Mouse (Mus musculus) layer of hippocampus, adult 11-12 months (tissue): ENCODE results near the gene Engase.

Experiments
- DNase-seq: peaks from one replicate; pipeline ENCODE4 v3.0.0; 2022; ENCODE audit warnings: low spot score

Gene Engase

DNA sequence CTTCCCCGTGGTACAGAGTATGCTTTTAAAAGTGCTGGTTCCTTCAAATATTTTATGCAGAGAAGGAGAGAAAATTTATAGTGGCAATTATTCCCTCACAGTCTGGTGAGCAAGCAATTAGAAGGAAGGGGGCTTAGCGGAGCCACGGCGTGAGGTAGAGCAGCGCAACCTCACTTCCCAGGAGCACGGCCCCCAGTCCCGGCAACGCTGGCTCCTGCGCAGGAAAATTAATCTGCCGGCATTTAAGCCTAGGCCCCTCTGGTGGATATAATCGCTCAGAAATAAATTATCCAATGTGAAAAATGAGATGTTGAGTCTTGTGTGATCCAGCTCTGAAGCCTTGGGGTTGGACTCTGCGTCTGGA is 12.3 kb downstream of the Engase start:
- DNase-seq = no peak

DNA sequence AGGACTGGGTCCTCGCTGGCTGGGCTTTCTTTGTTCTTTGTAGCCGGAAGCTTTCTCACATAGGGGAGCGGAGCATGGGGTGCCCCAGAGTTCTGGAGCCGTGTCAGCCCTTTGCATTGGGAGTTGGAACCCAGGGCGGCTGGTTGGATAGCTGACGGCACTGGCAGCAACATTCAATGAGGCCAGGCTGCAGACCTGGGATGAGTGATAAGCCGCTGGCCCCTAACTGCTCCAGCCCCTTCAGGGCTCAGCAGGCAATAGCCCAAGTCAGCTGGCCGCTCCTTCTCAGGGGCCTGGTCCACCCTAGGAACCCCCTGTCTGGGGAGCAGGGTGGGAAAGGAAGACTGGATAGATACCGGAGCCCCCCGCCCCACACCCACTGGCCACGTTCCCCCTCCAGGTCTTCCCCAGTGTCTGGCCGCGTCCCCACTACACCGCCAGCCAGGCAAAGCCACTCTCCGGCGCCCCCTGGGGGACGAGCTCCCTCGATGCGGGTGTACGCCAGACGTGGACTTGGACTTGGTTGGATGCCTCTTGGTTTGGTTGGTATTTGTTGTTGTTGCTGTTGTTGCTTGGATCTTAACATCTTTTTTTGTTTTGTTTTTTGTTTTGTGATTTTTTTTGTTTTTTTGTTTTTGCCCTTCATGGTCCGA is 14.1 kb downstream of the Engase start:
- peak; percentile 74 for DNase-seq

DNA sequence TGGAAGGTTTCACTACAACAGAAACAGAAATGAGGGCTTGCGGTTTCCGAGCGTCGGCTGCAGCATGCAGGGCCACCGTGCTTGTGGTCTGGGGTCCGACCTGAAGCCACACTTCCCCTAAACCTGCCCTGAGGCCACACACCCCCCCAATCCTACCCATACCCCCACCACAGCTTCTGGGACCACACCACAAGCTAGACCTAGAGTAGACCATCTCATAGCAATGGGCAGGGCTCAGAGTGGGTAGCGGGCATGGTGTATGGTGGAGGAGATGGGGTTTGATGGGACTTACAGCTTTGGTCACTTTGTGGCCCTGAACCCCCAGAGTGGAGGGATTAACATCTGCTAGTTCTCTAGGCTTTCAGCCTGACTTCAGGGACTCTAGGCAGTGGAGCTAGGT is 14.6 kb downstream of the Engase start:
- DNase-seq = no peak

DNA sequence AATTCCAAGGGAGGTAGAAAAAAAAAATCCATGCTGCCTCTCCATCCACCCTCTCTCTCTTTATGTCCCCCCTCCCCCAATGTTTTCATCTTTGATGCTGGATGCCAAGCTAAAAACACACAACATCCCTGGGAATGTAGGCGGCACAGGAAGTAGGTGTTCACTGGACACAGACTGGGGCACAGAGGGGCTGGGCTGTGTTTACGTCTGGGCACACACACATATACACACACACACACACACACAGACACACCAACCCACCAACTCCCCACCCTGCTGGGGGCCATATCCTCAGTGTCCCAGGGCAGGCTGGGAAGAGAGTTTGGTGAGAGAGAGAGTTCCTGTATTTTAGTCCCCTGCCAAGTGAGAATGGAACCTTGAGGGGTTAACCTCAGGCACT is 16.8 kb downstream of the Engase start:
- DNase-seq = no peak

DNA sequence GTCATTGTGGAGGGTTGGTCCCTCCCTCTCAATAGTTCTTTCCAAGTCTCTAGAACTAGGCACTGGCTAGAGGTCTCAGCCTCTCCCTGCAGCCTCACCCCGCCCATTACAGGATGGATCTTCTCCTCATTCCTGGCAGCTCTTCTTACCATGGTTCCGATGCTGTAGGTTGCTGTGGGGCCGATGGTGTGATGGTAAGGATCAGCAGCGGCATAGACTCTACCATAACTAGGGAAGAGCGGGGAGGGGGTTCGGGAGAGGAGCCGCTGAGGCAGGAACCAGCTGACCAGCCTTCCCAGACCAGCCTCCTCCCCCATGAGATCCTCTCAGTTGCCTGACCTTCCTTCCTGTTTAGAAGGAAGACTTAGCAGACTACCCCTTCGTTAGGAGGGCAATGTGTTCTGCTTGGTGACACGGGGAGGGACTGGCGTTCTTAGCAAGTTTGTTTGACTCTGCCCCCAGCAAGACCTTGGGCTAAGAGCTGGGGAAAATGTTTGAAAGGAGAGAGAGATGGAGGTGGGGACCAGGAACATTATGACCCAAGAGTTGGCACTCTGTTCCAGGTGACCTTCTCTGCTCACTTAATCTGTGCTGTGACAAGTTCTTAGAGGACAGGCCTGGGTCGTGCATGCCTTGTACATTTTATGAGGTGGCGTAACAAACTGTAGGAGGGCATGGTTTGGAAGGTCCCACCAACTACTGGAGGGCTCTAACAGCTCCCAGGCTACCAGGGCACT is 17.5 kb downstream of the Engase start:
- no peak for DNase-seq

DNA sequence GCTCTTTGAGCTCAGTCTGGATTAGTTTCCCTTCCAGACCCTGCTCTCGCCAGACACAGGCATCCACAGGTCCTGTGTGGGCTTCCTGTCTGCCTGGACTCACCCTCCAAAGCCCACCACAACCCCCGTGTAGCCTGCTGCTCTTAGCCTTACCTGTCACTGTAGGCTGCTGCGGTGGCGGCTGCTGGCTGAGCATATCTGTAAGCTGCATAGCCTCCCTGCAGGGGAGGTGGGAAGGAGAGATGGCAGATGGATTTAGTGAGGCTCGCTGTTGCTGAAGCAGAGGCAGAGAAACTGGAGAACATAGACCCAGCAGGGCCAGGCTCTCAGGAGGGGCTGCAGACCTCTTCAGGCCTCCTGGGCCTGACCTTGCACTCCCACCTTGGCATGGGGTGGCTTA is 18.4 kb downstream of the Engase start:
- DNase-seq = no peak

DNA sequence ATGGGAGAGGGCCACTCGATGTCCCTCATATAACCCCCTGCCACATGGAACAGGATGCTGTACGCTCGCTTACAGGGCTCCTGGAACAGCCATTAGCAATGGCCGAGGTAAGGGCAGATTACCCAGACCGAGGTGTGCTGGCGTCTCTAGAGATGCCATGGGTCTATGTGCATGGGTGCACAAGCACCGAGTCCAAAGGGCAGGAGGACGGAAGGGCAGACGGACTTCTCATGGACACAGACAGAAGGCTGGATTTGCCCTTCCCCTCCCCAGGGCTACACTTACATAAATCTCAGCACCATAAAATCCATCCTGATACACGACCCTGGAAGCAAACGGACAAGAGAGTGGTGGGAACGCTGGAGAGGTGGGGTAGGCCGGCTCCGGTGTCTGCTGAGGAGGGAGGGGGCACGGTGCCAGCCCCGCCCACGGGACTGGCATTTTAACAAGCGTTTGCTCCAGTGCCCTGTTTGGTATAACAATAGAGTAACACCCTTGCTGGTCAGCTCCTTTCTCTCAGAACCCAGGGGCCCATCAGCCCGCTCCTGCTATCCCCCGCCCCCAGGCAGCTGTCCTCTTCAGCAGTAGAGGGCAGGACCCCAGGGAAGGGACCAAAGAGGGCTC is 19.5 kb downstream of the Engase start:
- peak; percentile 50 for DNase-seq

DNA sequence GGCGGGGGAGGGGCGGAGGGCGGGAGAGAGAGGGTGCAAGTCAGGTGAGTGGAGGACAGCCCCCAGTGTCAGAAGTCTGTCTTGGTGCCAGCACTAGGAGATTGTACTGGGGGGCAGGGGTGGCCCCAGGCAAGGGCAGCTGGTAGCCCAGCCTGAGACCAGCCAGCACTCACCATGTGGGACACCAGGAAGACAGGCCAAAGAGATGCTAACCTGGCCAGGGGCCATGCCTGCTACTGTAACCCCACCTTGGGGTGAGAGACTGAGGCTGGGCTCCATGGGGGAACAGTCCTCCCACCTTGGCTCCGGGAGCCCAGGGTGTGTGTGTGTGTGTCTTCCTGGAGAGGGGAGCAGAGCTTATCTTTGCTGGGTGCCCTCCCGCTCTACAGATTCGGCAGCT is 26.4 kb downstream of the Engase start:
- DNase-seq = no peak

DNA sequence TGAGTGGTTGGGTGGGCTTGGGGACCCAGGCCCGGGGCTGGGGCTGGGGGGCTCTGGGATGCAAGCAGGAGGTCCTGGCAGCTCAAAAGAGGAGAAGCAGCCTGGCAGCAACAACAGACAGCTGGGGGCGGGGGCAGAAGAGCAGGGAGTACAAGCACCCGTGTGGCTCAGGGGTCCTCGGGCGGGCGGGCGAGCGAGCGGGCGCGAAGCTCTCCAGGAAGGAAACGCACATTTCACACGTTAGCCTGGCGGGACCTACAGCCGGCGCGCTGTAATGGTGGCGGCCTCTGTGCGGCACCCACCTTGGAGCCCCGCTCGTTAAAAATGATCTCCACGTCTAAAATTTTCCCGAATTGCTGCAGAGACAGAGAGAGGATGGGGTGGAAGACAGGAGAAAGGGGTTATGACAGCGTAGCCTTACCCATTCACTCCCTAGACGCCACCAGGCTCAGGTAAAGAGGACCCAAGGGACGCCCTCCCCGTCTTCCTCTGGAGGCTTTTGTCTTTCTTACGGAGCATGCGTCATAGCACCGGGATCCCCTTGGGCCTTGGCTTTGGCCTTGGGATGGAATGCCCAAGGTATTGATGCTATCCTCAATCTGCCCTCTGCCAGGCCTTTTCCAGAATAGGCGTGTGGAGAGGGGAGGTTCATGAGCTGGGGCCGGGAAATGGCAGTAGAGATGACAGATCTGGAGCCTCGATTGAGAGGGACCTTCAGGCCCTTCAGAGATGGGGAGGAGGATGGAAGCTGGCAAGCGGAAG is 27.0 kb downstream of the Engase start:
- no peak for DNase-seq

DNA sequence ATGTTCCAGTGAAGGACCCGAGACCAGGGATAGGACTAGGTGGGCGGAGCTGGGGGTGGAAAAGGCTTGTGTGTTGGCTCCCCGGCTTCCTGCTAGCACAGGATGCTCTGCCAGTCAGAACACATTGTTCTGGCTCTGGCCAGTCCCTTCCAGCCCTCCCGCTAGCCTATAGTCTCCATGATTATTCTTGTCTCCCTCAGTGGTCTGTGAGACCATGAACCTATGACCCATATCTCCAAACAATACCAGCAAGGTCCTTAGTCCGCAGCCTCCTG is 27.5 kb downstream of the Engase start:
- no peak for DNase-seq

DNA sequence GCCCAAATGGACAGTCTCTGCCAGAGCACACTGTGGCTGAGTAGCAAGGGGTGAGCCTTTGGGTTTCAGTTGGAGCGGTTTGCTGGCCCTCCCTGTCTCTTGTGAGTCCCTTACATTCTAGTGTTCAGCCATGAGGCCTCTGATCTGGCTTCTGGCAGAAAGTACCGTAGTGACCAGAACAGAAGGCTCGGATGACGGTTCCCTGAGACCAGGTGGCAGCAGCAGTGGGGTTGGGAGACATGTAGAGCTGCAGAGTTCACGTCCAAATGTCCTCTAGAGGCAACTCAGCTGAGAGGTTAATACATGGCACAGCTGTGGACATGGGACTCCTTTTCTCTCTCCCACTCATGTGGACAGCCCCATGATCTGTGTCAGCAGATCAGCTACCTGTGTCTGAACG is 30.5 kb downstream of the Engase start:
- DNase-seq = no peak

DNA sequence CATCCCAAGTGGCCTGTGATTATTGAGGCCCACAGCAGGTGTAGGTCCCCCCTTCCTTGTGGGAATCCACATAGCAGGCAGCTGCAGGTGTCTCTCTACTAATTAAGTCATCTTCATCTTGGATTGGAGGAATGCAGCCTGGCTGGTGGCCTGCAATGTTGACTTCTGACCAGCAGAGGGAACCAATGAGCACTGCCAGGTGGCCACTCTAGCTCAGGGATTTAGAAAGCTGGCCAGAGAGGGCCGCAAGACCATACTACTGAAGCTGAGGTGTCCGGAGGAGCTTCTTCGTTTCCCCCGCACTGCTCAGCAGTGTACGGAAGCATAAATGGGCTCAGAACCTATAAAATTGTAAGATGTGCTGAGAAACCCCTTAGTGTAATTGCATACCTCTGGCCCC is 31.3 kb downstream of the Engase start:
- DNase-seq = peak; percentile 85

DNA sequence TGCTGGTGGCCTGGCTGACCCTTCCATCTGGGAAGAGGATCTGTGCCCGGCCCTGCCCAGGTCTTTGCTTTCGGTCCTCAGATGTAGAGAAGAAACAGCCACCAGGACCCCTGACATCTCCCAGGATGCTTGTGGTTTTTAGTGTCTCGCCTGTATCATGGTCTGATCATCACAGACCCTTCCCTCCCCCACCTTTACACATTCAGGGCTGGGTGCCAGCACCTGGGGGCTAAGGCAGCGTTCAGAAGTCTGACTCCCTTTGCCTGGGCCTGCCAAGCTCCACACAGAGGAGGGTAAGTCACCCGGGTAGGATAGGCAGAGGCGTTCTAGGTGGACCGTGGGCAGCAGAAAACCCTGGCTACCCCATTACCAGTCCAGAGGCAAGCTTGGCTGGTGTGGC is 31.7 kb downstream of the Engase start:
- no peak for DNase-seq

DNA sequence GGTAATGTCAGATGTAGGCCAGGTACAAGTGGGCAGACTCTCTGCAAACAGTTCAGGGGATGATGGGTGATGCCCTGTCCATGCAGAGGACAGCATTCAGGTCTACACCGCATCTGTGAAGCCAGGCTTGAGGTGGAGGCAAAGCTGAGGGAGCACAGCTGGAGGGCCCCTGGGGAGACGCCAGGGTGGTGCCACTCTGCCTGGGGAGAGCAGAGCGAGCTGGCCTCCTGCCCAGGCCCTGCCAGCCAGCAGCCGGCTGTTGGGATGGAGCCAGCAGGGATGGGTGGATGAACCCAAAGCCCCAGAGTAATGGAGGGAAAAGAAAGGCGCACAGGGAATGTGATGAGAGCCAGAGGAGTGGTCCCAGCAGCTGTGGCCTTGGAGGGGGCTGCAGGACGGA is 35.2 kb downstream of the Engase start:
- peak; percentile 72 for DNase-seq

DNA sequence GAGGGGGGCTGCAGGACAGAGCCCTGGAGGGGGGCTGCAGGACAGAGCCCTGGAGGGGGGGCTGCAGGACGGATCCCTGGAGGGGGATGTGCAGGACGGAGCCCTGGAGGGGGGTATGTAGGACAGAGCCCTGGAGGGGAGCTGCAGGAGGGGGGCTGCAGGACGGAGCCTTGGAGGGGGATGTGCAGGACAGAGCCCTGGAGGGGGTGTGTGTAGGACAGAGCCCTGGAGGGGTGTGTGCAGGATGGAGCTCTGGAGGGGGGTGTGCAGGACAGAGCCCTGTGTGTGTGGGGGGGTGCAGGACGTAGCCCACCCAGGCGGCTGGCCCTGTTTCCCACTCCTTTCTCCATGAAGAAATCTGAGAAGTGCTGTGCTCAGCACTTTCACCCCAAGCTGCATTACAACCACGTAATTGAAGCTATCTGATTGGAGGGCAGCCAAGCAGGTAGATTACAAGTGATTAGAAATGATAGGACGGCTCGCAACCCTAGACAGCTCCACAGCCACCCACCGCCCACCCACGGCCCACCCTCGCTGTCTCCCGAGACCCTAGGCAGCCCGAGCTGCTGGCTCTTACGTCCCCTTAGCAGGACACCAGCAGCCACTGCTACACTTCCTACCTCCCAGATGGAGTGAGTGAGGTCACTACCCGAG is 35.8 kb downstream of the Engase start:
- DNase-seq = no peak

DNA sequence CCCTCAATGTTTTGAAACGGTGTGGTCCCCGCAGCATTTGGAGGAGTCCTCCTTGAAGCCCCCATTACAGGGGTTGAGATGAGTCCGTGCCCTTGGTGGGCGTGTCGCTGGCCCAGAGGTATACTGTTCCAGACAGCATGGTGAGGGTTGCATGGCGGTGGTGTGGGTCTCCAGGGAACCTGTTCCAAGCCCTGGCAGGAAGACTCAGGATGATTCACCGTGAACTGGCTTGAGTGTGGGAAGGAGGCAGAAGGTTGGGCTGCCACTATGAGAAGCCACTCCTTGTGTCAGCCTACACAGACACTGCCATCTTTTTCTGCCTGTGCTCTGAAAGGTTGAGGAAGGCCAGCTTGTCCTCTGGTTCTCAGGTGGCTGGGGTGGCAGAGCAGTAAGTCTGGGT is 41.3 kb downstream of the Engase start:
- DNase-seq = no peak

DNA sequence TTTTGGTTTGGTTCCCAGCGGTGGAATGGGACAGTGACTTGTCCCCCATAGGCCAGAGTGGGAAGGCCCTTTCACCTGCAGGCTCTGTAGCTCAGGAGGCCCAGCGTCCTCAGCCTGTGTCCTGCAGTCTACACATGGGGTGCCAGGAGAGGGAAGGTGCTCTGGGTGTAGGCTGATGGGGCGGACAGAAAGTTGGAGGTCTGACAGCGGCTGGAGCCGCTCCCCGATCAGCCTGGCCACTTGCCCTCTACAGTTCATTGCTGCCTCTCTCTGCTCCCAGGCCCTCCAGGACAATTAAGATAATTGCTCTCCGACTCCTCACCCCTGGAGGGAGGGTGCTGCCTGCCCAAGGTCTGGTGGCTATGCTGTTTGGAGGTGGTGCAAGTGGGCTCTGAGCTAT is 42.1 kb downstream of the Engase start:
- no peak for DNase-seq

DNA sequence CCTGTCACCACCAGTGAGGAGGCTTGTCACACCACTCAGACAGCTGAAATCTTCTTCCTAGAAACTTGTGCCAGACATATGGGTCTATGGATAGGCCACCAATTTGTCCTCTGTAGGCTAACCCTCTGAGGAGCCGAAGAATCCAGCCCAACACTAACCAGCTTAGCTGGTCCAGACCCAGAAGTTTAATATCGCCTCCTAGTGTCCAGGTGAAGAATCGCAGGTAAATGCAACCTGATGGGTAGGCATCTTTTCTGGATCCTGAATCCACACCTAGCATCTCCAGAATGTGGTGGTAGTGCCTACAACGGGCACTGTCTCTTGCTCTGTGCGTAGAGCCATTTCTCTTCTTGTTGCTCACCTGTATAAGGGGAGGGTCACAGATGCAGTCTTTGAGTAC is 43.6 kb downstream of the Engase start:
- DNase-seq = no peak

DNA sequence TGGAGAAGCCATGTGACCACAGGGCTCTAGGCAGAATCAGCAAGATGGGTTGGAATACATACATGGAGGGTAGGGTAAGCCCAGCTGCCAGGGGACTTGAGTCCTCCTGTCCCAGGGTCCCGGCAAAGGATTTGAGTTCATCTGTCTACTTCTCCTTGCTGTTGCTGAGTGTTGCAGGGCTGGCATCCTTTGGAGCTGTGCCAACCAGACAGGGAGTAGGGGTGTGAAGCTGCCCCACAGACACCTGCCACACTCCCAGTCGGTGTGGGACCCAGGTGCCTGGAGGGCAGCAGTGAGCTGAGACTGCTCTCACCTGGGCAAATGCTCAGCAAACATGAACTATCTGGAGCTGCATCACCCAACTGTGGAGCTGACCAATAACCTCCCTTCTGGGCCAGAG is 44.3 kb downstream of the Engase start:
- no peak for DNase-seq

DNA sequence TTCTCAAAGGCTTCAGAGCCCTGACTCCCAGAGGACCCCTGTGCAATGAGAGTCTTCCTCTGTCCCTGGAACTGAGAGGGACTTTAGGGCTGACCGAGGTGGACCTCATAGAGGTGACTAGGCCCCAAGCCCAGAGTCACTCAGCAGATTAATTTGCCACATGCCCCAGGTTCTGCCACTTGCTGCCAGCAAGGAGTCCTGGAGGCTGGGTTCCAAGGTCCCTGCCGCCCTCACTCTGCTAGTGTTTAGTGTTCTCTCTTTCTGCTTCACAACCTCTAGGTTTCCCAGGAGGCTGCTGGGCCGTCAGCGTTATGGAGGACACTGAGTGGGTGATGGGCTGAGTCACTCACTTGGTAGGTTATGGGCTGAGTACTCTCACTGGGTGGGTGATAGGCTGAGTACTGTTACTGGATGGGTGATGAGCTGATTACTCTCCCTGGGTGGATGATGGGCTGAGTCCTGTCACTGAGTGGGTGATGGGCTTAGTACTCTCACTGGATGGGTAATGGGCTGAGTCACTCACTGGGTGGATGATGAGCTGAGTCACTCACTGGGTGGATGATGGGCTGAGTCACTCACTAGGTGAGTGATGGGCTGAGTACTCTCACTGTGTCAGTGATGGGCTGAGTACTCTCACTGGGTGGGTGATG is 47.0 kb downstream of the Engase start:
- DNase-seq = no peak

DNA sequence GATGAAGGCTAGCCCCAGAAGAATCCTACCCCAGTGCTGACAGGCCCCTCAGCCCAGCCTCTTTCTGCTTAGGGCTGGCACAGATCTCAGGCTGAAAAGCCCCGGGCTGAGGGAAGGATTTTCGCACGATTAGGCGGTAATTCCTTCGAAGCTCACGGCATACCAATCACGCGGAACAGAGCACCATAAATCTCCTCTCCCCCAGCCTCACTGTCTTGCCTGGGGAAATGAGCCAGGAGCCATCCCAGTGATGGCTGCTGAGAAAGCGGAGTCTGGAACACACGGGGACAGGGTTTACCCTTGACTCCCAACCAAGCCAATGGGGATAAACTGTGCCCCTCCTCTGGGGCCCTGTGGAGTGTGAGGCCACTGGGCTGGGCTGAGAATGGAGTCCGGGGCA is 48.4 kb downstream of the Engase start:
- DNase-seq = no peak

DNA sequence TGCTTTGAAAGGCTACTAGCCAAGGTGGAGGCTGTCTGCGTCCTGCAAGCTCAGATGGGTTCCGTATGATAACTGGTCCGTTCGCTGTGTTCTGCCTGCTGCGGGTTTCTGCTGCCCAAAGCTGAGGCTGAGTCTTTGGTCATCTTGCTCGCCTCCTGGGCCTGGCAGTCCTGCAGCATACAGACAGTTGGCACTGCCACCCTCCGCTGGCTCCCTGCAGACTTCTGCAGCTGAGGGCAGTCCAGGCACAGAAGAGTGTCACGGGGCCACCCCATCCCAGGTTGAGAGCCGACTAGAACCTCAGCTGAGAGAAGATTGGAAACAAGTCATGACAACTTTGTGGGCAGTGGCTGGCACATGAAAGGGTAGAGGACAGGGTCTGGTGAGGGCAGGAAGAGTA is 52.1 kb downstream of the Engase start:
- DNase-seq = no peak
